Mouse (Mus musculus): ENCODE data around the gene Morf4l1. TPM values are rescaled to one million over a fixed set of nuclear protein-coding genes. Genes with fewer than 3 reads are reported as not detected.
"Not testable (repeated sequence)": the region's sequence is repeated elsewhere in the genome, so short reads cannot be mapped to it uniquely, and the experiment has no call there.

The Morf4l1 gene
- total and polyA plus RNA-seq, 2 experiments from 2014 or later: 295 to 638 TPM

DNA sequence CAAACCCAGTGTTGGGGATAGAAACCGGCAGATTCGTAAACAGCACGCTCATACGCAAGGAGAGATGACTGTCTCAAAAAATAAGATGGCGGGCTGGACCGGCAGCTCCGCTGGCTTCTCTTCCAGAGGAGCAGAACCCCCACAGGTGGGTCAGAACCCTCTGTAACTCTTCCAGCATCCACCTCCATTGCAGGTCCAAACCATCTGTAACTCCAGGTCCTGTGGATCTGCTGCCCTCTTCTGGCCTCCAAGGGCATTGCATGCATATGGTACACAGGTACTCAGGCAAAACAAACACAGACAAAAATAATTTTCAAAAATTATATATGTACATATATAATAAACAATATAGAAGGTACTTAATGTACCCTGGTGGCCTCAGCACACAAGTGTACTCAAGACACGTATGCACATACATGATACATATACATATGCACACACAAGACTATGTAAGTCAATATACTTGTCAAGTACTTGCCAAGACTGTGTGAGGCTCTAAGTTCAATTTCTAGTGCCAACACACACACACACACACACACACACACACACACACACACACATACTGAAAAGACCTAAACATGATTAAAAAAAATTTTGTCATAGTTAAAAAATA lies 37.6 kb downstream of the Morf4l1 start:
- H3K4me2 ChIP-seq (ENCODE audit: low read depth): no peak overlapping the region
- 55% methylated on average over 8 of the region's 8 CpGs for WGBS
- H3K36me3 ChIP-seq (ENCODE audit: insufficient read depth): no peaks in the 10 kb centered on the region
- H3K27me3 ChIP-seq (ENCODE audit: insufficient read depth, low read length): no peaks in the 10 kb centered on the region
- no peaks in the 10 kb centered on the region for H3K9me3 ChIP-seq (ENCODE audit: low read length)
- no peak overlapping the region for H3K27ac ChIP-seq (ENCODE audit: low read depth, low read length)
- peak; percentile 82 for TF ChIP-seq CTCF (IDR thresholded peaks at IDR 0.05; ENCODE audit: low read depth)
- H3K4me3 ChIP-seq (ENCODE audit: low read depth, low read length): no peak overlapping the region
- ATAC-seq: peak; percentile 32; the same call in 1 of the 2 replicates
- H3K4me1 ChIP-seq (ENCODE audit: insufficient read depth): no peaks in the 10 kb centered on the region
- peak; percentile 54 for DNase-seq
- no peak overlapping the region for H3K9ac ChIP-seq

DNA sequence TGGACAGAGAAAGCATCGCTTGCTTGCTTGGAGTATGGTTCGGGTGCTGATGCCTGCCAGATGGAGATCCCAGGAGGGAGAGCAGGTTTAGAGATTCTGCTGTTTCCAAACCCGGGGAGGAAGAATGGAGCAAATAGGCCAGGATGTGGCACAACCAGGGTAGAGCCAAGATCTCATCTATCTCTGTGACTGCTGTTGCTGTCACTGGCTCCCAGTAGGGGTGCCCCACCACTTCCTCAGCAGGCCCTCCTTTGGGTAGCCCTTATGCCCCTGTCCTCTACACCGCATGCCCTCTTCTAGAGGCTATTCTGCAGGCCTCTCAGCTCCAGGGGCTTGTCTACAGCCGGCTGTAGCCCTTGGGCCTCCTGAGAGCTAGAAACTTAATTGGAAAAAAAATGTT lies 38.4 kb downstream of the Morf4l1 start:
- no peak overlapping the region for H3K4me2 ChIP-seq (ENCODE audit: low read depth)
- H3K9me3 ChIP-seq (ENCODE audit: low read length): no peaks in the 10 kb centered on the region
- no peak for ATAC-seq
- no peaks in the 10 kb centered on the region for H3K27me3 ChIP-seq (ENCODE audit: insufficient read depth, low read length)
- WGBS: 92% methylated on average over 5 of the region's 5 CpGs
- H3K4me3 ChIP-seq (ENCODE audit: low read depth, low read length): no peak overlapping the region
- no peak overlapping the region for H3K9ac ChIP-seq
- H3K27ac ChIP-seq (ENCODE audit: low read depth, low read length): no peak overlapping the region
- H3K36me3 ChIP-seq (ENCODE audit: insufficient read depth): no peaks in the 10 kb centered on the region
- H3K4me1 ChIP-seq (ENCODE audit: insufficient read depth): no peaks in the 10 kb centered on the region
- DNase-seq: no peak
- TF ChIP-seq CTCF (IDR thresholded peaks at IDR 0.05; ENCODE audit: low read depth): no peak

- no peak overlapping the region for H3K4me2 ChIP-seq (ENCODE audit: low read depth)
- H3K9me3 ChIP-seq (ENCODE audit: low read length): no peaks in the 10 kb centered on the region
- WGBS: 85% methylated on average over 4 of the region's 4 CpGs
- H3K9ac ChIP-seq: no peak overlapping the region
- no peaks in the 10 kb centered on the region for H3K36me3 ChIP-seq (ENCODE audit: insufficient read depth)
- ATAC-seq: no peak
- no peaks in the 10 kb centered on the region for H3K27me3 ChIP-seq (ENCODE audit: insufficient read depth, low read length)
- no peaks in the 10 kb centered on the region for H3K4me1 ChIP-seq (ENCODE audit: insufficient read depth)
- H3K27ac ChIP-seq (ENCODE audit: low read depth, low read length): no peak overlapping the region
- TF ChIP-seq CTCF (IDR thresholded peaks at IDR 0.05; ENCODE audit: low read depth): no peak
- DNase-seq: no peak
- H3K4me3 ChIP-seq (ENCODE audit: low read depth, low read length): no peak overlapping the region
Observed at GRCm38 (mm10) chr9:90075336-90075735, 39.2 kb downstream of the Morf4l1 start.

DNA sequence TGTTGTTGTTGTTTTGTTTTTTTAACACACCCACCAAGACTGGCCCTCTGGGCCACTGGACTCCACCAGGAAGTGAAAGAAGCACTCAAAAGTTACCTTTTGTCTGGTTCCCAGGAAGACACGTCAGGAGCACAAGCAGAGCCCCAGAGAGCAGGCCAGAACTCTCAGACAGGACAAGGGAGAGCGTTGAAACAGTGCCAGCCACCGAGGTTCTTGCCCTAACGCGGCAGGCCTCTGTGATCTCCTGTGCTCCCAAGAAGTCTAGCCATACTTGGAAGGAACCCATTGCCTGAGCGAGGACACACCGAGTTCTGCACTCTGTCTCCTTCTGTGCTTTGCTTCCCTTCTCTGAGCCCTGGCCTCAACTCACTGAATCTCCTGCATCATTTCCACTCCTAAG lies 44.4 kb downstream of the Morf4l1 start:
- Histone ChIP-seq H3K4me3 (ENCODE audit: low read depth, low read length) (no peak overlapping the region), H3K4me1 (ENCODE audit: insufficient read depth) (no peaks in the 10 kb centered on the region), H3K4me2 (ENCODE audit: low read depth) (no peak overlapping the region), H3K9ac (no peak overlapping the region), H3K9me3 (ENCODE audit: low read length) (no peaks in the 10 kb centered on the region), H3K27me3 (ENCODE audit: insufficient read depth, low read length) (no peaks in the 10 kb centered on the region), H3K27ac (ENCODE audit: low read depth, low read length) (no peak overlapping the region), H3K36me3 (ENCODE audit: insufficient read depth) (no peaks in the 10 kb centered on the region)
- DNase-seq: no peak
- 82% methylated on average over 7 of the region's 7 CpGs for WGBS
- TF ChIP-seq CTCF (IDR thresholded peaks at IDR 0.05; ENCODE audit: low read depth): no peak
- no peak for ATAC-seq

- no peaks in the 10 kb centered on the region for H3K36me3 ChIP-seq (ENCODE audit: insufficient read depth)
Observed at GRCm38 (mm10) chr9:90069485-90069884, 45.1 kb downstream of the Morf4l1 start.

DNA sequence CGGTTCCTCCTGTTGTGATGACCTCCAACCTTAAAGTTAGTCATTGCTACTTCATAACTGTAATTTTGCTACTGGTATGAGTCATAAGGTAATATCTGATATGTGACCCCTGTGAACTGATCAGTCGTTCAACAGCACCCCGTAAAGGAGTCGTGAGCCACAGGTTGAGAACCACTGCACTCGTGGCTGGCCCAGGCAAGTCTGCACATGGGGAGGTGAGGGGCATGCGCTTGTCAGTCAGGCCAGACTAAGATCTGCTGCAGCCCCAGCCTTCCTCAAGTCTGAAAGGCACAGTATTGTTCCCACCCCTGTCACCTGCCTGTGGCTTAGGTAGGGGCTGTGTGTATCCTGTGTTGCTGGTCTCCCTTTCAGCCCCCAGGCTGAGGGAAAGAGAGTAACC lies 45.8 kb downstream of the Morf4l1 start:
- WGBS: 87% methylated on average over 6 of the region's 6 CpGs
- TF ChIP-seq CTCF (IDR thresholded peaks at IDR 0.05; ENCODE audit: low read depth): no peak
- H3K36me3 ChIP-seq (ENCODE audit: insufficient read depth): no peaks in the 10 kb centered on the region
- H3K4me3 ChIP-seq (ENCODE audit: low read depth, low read length): no peak overlapping the region
- no peak overlapping the region for H3K27ac ChIP-seq (ENCODE audit: low read depth, low read length)
- no peaks in the 10 kb centered on the region for H3K9me3 ChIP-seq (ENCODE audit: low read length)
- H3K4me1 ChIP-seq (ENCODE audit: insufficient read depth): no peaks in the 10 kb centered on the region
- no peak overlapping the region for H3K4me2 ChIP-seq (ENCODE audit: low read depth)
- H3K27me3 ChIP-seq (ENCODE audit: insufficient read depth, low read length): no peaks in the 10 kb centered on the region
- no peak for ATAC-seq
- H3K9ac ChIP-seq: no peak overlapping the region
- no peak for DNase-seq

More at GRCm38 (mm10) chr9:90069485-90069884, 45.1 kb downstream of the Morf4l1 start:
- ATAC-seq (no peak), DNase-seq (no peak)
- no peaks in the 10 kb centered on the region for H3K4me1 ChIP-seq (ENCODE audit: insufficient read depth)
- no peaks in the 10 kb centered on the region for H3K27me3 ChIP-seq (ENCODE audit: insufficient read depth, low read length)
- H3K9me3 ChIP-seq (ENCODE audit: low read length): no peaks in the 10 kb centered on the region
- WGBS: 84% methylated on average over 7 of the region's 7 CpGs
- H3K27ac ChIP-seq (ENCODE audit: low read depth, low read length): no peak overlapping the region
- H3K4me2 ChIP-seq (ENCODE audit: low read depth): no peak overlapping the region
- no peak for TF ChIP-seq CTCF (IDR thresholded peaks at IDR 0.05; ENCODE audit: low read depth)
- H3K9ac ChIP-seq: no peak overlapping the region
- H3K4me3 ChIP-seq (ENCODE audit: low read depth, low read length): no peak overlapping the region

GRCm38 (mm10) chr9:90067341-90067740 lies 47.2 kb downstream of the Morf4l1 start:
- Histone ChIP-seq H3K4me3 (ENCODE audit: low read depth, low read length) (no peak overlapping the region), H3K27me3 (ENCODE audit: insufficient read depth, low read length) (no peaks in the 10 kb centered on the region), H3K9me3 (ENCODE audit: low read length) (no peaks in the 10 kb centered on the region), H3K9ac (no peak overlapping the region), H3K4me1 (ENCODE audit: insufficient read depth) (no peaks in the 10 kb centered on the region), H3K36me3 (ENCODE audit: insufficient read depth) (no peaks in the 10 kb centered on the region), H3K4me2 (ENCODE audit: low read depth) (no peak overlapping the region), H3K27ac (ENCODE audit: low read depth, low read length) (no peak overlapping the region)
- no peak for ATAC-seq
- no peak for TF ChIP-seq CTCF (IDR thresholded peaks at IDR 0.05; ENCODE audit: low read depth)
- DNase-seq: no peak
- 78% methylated on average over 2 of the region's 2 CpGs for WGBS

DNA sequence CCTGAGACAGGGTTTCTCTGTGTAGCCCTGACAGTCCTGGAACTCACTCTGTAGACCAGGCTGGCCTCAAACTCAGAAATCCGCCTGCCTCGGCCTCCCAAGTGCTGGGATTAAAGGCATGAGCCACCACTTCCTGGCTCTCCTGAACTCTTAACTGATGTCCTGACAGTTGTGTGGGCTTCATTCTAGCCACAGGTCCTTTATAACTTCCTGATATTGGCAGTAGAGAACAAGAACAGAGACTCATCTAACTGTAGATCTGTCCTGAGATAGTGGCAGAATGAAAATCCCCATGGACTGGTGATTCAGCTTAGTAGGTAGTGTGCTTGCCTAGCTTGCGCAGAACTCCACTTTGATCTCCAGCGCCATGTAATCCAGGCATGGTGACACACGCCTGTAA lies 53.6 kb downstream of the Morf4l1 start:
- not testable (repeated sequence) for H3K4me3 ChIP-seq (ENCODE audit: low read depth, low read length); ATAC-seq; DNase-seq; H3K27ac ChIP-seq (ENCODE audit: low read depth, low read length); H3K4me1 ChIP-seq (ENCODE audit: insufficient read depth); H3K9me3 ChIP-seq (ENCODE audit: low read length); H3K36me3 ChIP-seq (ENCODE audit: insufficient read depth); H3K27me3 ChIP-seq (ENCODE audit: insufficient read depth, low read length); H3K4me2 ChIP-seq (ENCODE audit: low read depth); H3K9ac ChIP-seq
- WGBS: 97% methylated on average over 5 of the region's 5 CpGs
